Mouse (Mus musculus) heart, postnatal 36 days (tissue): ENCODE measurements around the gene Psors1c2. TPM values are rescaled to one million over a fixed set of nuclear protein-coding genes. Genes with fewer than 3 reads are reported as not detected.
"Not testable (repeated sequence)": the region's sequence is repeated elsewhere in the genome, so short reads cannot be mapped to it uniquely, and the experiment has no call there.

ENCODE experiments used
- DNase-seq, 2 experiments: peaks; one replicate each; pipeline ENCODE4 v3.0.0; 2021 to 2022
- intact Hi-C: fragments of 180-260 bp; cut with DNase I; formaldehyde crosslinking; loops from one replicate; pipeline ENCODE4 v1.15.1; 2025
- total RNA-seq, 2 experiments: library from RNA; stranded (reverse); gene quantifications; 2 replicates each; pipeline ENCODE4 v1.2.3; 2021

Psors1c2 gene
- total RNA-seq: not detected

- DNase-seq: no peak
- intact Hi-C loops: no loop called here
Observed at GRCm38 (mm10) chr17:35532901-35533300, at the start of gene Psors1c2. TSS of gene Psors1c2 (plus strand) at chr17:35533201.

- intact Hi-C loops: loop anchor here (1.0 kb wide), 2 partner anchors 25 to 50 kb away; no protein-coding TSS in a partner anchor
- DNase-seq: peak; percentile 49 to 71
Observed at GRCm38 (mm10) chr17:35484066-35484465, 48.9 kb upstream of the Psors1c2 start.

- intact Hi-C loops: no loop called here
- DNase-seq: no peak
Observed at GRCm38 (mm10) chr17:35485702-35486101, 47.3 kb upstream of the Psors1c2 start.

GRCm38 (mm10) chr17:35486726-35487125, 46.3 kb upstream of the Psors1c2 start:
- DNase-seq: no peak
- intact Hi-C loops: no loop called here

GRCm38 (mm10) chr17:35488041-35488440, 45.0 kb upstream of the Psors1c2 start:
- intact Hi-C loops: no loop called here
- no peak for DNase-seq

GRCm38 (mm10) chr17:35490320-35490719, 42.7 kb upstream of the Psors1c2 start:
- DNase-seq: no peak
- intact Hi-C loops: no loop called here

- no peak for DNase-seq
- intact Hi-C loops: no loop called here
Observed at GRCm38 (mm10) chr17:35497124-35497523, 35.9 kb upstream of the Psors1c2 start.

GRCm38 (mm10) chr17:35502226-35502625, 30.8 kb upstream of the Psors1c2 start:
- no peak for DNase-seq
- intact Hi-C loops: no loop called here

GRCm38 (mm10) chr17:35502762-35503161, 30.2 kb upstream of the Psors1c2 start:
- intact Hi-C loops: no loop called here
- DNase-seq: no peak

GRCm38 (mm10) chr17:35503849-35504248, 29.2 kb upstream of the Psors1c2 start:
- intact Hi-C loops: no loop called here
- no peak for DNase-seq

GRCm38 (mm10) chr17:35504628-35505481, 28.1 kb upstream of the Psors1c2 start:
- DNase-seq: no peak
- intact Hi-C loops: no loop called here

- no peak for DNase-seq
Observed at GRCm38 (mm10) chr17:35505776-35506175, 27.2 kb upstream of the Psors1c2 start, which contains the start of gene Pou5f1. TSS of gene Pou5f1 (plus strand) at chr17:35506018.

GRCm38 (mm10) chr17:35506881-35507280, 26.1 kb upstream of the Psors1c2 start:
- intact Hi-C loops: no loop called here
- DNase-seq: no peak

More at GRCm38 (mm10) chr17:35505776-35506175, 27.2 kb upstream of the Psors1c2 start, which contains the start of gene Pou5f1:
- intact Hi-C loops: no loop called here

GRCm38 (mm10) chr17:35507556-35508260, 25.3 kb upstream of the Psors1c2 start:
- no peak for DNase-seq
- intact Hi-C loops: no loop called here

GRCm38 (mm10) chr17:35508279-35508678, 24.7 kb upstream of the Psors1c2 start:
- intact Hi-C loops, DNase-seq: not testable (repeated sequence)

GRCm38 (mm10) chr17:35509284-35509683, 23.7 kb upstream of the Psors1c2 start:
- no peak for DNase-seq
- intact Hi-C loops: loop anchor here (1.0 kb wide), 1 partner anchor 25 kb away; no protein-coding TSS in a partner anchor

- intact Hi-C loops: no loop called here
- DNase-seq: no peak
Observed at GRCm38 (mm10) chr17:35512916-35513626, 19.9 kb upstream of the Psors1c2 start.

GRCm38 (mm10) chr17:35513886-35514285, 19.1 kb upstream of the Psors1c2 start:
- DNase-seq: peak; percentile 74 to 86
- intact Hi-C loops: no loop called here

- DNase-seq: no peak
- intact Hi-C loops: no loop called here
Observed at GRCm38 (mm10) chr17:35514756-35515155, 18.2 kb upstream of the Psors1c2 start.

- intact Hi-C loops: no loop called here
- peak in 1 of 2 experiments; percentile 18 for DNase-seq
Observed at GRCm38 (mm10) chr17:35515911-35516640, 16.9 kb upstream of the Psors1c2 start.
